Mouse (Mus musculus) telencephalon, adult 2 months (tissue): Measurements from ENCODE around the gene Grin2d.

ENCODE experiments used
- DNase-seq: peaks from one replicate; pipeline ENCODE4 v3.0.0-alpha.2; 2011; ENCODE audit warnings: low read depth, low spot score

Grin2d gene

DNA sequence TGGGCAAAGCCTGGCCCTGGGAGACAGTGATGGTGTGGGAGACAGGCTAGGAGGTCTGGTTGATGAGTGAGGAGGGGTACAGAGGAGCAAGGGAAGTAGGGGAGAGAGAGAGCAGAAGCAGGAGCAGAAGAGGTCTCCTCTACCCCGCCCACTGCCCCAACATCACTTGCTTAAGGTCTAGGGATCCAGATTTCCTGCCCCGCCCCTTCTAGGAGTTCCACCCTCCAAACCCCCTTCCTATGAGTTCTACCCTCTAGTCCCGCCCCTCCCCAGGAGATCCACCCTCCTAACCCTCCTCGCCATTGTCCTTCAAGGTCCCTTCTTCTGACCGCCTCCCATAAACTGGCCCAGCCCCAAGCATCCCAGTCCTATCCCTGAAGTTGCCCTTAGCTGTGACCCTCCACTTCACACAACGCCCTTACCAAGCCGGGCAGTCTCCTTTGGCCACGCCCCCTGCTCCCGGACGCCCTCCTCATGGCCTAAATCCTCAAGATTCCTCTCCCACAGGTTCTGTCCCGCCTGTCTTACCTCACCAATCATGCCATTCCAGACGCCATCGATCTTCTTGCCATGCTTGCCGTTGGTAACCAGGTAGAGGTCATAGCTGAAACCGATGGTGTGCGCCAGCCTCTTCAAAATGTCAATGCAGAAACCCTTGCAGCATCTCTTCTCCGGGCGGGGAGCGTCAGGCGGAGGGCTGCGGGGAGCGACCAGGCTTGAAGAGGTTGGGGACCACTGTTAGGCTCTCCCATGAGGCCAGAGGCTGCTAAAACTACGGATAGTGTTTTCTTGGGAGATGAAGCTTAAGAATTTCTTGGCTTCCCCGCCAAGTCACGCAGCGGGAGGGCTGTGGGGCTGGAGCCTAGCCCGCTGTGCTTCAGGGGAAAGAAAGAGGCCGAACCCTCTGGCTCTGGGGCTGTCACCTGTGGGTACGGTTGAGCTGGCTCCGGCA, 21.0 kb downstream of the Grin2d start:
- DNase-seq = no peak

DNA sequence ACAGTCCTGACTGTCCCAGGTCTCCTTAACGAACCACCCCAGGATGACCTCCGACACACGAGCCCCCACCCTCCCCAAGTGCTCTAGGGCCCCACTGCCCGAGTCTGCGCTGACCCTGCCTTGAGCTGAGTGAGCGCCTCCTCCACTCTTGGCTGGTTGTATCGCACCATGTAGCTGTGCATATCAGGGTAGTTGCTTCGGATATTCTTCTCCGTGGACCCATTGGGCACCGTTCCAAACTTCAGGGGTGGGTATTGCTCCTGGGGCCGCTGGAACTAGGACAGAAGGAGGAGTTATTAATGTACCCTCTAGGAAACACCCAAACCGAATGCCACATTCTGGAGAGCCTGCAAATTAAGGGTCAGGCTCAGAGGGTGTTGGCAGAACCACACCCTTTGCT, 25.1 kb downstream of the Grin2d start:
- DNase-seq = no peak

DNA sequence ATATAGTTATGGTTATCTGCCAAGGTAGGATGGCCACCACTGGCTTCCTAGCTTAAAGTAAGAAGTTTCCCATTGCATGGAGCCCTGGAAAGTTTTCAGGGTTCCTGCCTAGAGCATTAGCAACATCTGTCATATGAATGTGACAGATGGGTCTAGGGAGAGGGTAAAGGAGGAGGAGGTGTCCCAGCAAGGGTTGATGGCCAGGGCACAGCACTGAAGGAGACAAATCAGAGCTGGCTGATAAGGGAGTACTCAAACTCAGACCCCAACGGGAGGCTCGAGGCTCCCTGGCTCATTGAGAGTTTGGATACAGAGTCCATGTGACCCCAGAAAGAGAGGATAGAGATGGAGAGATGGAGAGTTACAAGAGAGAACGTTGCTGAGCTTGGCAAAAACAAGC, 27.5 kb downstream of the Grin2d start:
- no peak for DNase-seq

DNA sequence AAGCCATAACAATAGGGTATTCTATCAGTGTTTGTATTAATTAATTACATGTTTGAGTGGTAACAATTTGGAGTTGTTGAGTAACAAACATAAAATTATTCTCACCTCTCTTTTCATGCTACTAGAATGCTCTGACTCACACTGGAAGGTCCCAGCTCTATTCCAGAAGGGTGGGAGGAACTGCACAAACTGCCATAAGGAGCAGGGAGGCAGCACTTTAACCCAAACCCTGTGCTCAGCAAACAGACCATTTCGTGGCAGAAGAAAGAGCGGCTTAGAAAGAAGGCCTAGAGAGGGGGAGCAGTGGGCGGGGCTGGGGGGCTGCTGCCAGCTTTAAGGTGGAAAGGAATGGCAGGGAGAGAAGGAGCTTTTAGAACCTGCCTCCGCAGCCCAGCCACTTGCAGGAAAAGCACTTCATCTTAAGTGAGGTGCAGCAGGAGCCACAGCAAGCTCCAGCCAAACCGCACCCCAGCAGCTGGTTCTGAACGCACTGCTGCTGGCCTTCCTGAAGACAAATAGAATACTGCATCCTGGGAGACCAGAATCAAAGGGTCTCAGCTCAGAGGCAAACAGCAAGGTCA, 29.6 kb downstream of the Grin2d start:
- no peak for DNase-seq

DNA sequence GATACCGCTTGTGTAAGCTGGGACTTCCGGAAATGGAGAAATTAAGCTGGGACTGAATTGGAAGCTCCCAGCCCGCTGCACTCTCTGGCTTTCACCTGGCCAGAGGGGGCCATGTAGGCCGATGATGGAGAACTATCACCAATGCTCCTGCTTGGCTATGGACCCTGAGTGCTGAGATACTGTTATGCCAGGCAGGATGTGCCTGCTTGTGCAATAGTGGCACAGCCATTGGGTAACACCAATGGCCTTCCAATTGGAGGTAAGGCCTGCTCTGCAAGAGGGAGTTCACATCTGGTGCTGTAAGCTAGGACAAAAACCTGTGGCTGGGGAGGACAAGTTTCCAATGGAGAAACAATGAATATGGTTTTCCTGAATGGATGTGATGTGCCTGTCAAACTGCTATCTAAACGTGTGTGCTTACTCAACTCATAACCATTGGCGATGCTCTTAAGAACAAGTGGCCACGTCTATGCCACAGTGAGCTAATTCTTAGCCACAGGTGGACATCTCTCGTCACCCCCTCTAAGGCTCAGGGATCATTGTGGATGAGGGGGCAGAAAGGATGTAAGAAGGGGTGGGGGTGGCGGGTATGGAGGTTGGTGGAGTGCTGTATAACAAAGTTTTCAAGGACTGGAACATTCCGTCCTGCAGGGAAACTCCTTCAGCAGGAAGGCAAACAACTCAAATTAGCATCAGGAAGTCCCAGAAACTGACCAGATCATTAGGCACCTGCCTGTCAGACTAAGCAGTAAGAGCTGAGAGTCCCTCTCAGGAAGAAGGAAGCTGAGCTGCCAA, 35.0 kb downstream of the Grin2d start:
- no peak for DNase-seq

DNA sequence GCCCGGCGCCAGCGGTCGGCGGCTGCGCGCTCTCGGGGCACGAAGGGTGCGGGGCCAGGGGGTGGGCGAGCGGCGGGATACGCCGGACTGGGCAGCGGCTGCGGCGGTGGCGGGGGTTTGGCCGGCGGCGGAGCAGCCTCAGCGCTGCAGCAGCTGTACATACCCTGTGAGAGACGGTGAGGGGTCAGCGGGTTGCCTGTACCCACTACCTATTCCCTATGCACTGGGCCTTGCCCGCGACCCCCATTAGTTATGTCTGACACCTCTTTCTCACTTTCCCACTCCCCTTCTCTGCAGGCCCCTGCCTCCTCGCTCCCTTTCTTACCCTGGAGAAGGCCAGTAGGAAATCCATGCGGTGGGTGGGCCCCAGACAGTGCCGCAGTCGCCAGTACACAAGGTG, 44.3 kb downstream of the Grin2d start:
- DNase-seq = no peak

DNA sequence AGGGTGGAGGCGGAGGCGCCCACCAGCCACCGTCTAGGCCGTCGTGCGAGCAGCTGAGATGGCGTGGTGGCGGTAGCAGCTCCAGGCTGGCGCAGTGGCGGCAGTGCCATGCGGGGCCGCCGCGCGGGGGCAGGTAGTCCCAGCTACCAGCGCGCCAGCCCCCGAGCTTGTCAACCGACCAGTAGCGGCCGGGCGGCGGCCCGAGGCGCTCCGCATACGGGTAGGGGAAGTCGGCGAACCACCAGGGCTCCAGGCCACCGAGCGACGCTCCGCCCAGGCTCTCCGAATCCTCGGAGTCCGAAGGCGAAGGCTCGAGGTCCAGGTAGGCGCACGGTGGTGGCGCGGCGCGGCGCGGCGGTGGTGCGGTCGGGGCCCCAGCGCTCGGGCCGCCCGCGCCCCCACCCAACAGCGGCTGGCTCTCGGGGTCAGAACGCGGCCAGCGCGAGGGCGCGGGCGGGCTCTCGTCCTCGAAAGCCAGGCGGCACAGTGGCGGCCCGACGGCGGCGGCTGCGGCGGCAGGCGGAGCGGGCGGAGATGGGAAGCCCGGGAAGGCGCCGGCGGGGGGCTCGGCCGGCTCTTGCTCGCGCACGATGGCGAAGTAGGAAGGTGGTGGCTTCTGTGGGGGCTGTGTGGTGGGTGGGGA, 44.9 kb downstream of the Grin2d start:
- no peak for DNase-seq

DNA sequence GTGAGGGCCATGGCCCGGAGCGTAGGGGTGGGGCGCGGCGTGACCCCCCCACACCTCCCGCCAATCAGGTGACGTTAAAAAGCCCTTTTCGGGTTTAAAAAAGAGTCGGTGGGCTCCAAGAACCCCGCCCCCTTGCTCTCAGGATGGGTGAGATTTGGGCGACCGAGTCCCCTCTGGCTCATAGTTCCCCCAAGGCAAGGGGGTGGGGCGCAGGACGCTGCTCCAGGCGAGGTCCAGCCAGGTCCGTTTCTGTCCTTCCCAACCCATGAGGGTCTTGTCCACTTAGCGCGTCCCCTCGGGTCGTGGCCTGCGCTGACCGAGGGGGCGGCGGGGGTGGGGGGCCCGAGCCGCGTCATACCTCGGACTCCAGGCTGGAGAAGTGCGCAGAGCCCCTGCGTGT, 45.8 kb downstream of the Grin2d start:
- DNase-seq = no peak

- no peak for DNase-seq
These were observed 47.1 kb downstream of the Grin2d start for GRCm38 (mm10) chr7:45831128-45831525.

DNA sequence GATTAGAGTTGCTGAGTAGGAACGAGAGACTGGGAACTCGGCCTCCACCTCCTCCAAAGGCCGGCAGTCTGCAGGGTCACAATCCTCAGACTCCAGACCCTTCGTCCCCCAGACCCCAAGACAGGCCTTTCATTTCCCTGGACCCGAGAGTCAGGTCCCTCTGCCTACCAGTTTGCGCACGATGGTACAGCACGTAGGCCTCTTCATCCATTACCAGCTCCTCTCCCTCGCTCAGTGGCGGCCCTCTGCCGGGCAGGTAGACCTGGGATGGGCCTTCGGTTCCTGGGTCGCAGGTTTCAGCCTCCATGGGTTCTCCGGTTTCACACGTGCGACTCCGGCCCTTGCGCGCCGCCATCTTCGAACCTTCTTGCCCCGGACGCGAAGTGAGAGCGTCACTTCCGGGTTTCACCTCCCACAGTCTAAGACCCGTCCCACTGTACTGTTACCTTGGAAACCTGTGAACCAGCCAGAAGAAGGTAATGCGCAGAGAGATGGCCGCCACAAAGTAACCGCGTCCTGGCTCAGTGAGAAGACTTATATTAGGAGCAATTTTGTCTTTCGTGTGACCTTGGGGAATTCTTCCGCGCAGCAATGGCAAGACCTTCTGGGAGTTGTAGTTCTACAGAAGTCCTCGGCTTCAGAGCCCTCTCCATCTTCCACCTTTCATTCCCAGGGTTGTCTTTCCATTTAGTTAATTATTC, 47.6 kb downstream of the Grin2d start, which contains the start of gene Grwd1:
Grwd1 (minus strand) TSS at position 518 of the 701 bp plus-strand sequence.
- DNase-seq = peak; percentile 92

DNA sequence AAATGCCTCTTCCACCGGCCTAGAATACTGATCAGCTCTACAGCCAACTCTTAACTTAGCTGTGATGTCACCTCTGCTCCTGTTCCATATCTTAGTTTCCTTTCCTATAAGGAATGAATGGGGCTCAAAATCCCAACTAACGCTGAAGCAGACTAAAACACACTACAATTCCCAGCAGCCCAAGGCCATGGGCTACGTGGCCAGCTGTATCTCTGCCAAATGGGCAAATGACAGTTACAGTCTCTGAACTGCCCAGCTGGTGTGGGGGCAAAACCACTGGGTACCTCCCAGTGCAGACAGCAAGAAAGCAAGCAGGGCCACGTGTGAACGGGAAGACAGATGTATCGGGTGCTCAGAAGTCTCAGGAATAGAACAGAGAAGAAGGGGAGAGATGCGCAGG, 51.5 kb downstream of the Grin2d start:
- DNase-seq = no peak

- no peak for DNase-seq
These were observed 53.6 kb downstream of the Grin2d start, which contains the start of gene Kcnj14 for GRCm38 (mm10) chr7:45824598-45824997. TSS of gene Kcnj14 (minus strand) at chr7:45824782.

DNA sequence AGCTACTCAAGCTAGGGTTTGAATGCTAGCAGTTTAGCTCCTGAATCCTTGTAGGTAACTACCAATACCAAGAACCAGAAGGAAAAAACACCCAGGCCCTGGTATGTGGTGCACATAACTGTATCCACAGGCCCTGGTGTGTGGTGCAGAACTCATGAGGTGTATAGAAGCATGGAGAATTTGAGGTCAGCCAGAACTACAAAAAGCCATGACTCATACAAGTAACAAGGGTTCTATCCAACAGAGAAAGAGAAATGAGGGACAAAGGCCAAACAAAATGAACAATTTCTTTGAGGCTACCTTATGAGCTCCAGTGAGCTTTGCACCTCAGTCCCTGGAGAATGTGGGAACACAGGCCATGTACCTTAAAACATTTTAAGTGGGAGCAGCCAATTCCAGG, 57.3 kb downstream of the Grin2d start:
- DNase-seq = no peak

- no peak for DNase-seq
These were observed 58.3 kb downstream of the Grin2d start for GRCm38 (mm10) chr7:45819843-45820242.

- no peak for DNase-seq
These were observed 62.2 kb downstream of the Grin2d start for GRCm38 (mm10) chr7:45815984-45816351.

- DNase-seq = no peak
These were observed 62.7 kb downstream of the Grin2d start for GRCm38 (mm10) chr7:45815323-45815983.

DNA sequence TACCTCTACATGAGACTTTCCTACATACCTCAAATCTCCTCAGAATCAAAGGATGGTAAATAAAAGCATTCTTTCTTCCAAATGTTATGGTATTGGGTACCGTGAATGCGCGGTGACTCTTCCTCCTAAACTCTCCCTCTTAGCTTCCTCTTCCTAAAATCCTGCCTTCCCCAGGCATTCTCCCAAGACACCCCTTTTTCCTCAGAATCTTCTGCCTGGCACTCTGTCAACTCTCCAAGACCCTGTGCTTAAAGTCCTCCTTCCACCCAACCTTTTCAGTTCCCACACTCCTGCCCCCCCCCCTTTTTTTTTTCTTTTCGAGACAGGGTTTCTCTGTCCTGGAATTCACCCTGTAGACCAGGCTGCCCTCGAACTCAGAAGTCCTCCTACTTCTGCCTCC, 63.3 kb downstream of the Grin2d start:
- DNase-seq = no peak

- DNase-seq = peak; percentile 100
These were observed 64.1 kb downstream of the Grin2d start, which contains the start of gene Cyth2 for GRCm38 (mm10) chr7:45813787-45814779. TSS of gene Cyth2 (minus strand) at chr7:45814581.

DNA sequence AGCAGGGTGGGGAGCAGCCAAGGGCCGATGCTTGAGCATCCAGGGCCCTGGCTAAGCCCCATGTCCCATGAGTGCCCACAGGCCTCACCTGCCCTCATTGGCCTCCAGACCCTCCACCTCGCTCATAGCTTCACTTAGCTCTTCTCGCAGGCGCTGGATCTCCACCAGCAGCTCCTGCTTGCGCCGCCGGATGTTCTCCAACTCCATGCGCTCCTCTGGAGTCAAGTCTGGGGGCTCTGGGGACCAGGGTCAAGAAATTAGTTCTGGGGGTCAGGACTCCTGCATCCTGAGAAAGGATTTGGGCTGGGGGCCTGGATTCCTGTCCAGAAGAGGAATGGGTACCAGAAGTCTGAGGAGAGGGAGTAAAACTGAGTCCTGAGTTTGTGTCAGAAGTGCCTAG, 65.3 kb downstream of the Grin2d start:
- DNase-seq = no peak
